Mouse (Mus musculus): Measurements from ENCODE around the gene Map4. TPM values are rescaled to one million over a fixed set of nuclear protein-coding genes. Genes with fewer than 3 reads are reported as not detected.
"Not testable (repeated sequence)": the region's sequence is repeated elsewhere in the genome, so short reads cannot be mapped to it uniquely, and the experiment has no call there.

Gene Map4
- polyA plus RNA-seq, 1 experiment, result 129 TPM

GRCm38 (mm10) chr9:110116353-110116976 lies 185.2 kb downstream of the Map4 start:
- no peak for DNase-seq (ENCODE audit: low read depth, low spot score)
- WGBS, result 15% methylated on average over 10 of the region's 10 CpGs

DNA sequence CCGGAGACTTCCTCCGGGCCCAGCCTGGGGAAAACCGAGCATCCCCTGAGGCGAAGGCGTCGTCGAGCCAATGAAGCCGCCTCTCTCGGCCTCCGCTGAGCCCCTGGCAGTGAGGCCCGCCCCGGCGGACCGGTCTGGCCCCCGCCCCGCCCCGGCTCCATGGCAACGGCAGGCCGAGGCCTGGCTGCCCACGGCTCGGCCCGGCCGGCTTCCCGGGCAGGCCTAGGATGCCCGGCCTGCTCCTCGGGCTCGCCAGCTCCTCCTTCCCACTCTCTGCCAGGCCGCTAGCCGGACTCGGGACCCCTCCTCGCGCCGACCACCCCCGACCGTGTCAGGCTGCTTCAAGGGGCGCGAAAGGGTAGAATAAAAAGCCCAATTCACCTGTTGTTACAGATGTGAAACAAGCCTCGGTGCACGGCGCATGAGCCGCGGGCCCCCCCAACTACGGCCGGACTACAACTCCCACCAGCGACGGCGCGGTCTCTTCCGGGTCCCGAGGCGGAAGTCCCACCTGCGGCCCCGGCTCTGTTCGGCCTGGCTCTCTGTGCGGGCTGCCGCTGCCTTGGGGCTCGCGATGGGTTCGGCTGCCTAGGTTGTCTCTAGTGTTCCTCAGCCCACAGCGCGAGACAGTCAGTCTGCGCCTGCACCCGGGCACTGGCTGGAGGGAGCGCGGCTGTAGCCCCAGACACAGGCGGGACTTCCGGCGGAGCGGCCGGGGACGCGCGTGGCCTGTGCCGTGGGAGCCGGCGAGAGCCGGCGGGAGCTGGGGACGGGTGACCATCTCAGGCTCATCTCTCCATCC lies 185.9 kb downstream of the Map4 start, which contains the start of gene Smarcc1:
Smarcc1 (plus strand) TSS at position 732 of the 802 bp plus-strand sequence.
- peak; percentile 68 for DNase-seq (ENCODE audit: low read depth, low spot score)
- under 1% methylated on average over 79 of the region's 79 CpGs for WGBS

DNA sequence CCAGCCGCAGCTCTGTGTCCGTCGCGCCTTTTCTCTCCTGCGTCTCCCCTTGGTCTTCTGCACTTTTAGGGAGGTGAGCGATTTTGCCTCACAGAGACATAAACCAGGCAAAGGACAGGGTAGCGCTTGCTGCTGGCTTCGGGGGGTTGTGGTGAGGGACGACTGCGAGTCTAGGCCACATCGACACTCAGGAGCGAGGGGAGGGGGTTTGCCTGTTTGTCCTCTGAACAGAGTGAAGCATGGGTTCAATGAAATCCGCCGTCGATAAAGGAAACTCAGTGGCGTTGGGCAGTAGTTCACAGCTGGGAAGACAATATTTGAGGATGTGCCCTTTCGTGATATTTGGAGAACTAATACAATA lies 186.5 kb downstream of the Map4 start, which contains the start of gene Dhx30:
Dhx30 (minus strand) TSS at position 52 of the 361 bp plus-strand sequence.
- no peak for DNase-seq (ENCODE audit: low read depth, low spot score)
- under 1% methylated on average over 17 of the region's 17 CpGs for WGBS

DNA sequence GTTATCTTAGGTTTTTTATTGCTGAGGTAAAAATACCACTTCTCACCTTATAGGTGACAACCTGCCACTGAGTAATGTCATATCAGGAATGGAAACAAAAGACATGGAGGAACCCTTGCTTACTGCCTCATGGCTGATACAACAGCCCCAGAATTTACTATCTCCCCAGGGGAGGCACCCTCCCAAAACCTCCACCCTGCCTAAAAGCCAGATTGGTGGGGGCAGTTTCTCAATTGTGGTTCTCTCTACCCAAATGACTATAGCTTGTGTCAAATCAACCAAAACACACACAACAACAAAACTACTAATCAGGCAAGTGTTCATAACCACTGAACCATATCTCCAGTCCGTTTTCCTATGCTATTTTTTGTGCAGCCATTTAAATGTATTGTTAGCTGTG lies 187.0 kb downstream of the Map4 start:
- 66% methylated on average over 1 of the region's 1 CpGs for WGBS

DNA sequence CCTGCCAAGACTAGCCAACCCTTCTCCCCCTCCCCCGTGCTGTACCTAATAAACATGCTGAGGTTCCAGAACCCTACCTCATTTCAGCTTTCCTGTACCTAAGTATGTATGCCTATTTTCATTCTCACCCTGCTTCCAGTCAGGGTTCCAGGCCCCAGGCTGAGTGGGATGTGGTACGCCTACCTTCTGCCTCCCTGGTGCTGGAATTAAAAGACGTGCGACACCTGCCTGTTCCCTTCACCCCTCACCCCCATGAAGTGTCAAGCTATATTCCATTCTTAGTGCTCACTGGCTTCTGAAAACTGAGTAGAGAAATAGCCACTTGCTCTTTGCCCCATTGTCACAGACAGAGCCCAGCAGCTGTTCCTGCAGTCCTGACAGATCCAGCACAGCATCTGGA lies 190.2 kb downstream of the Map4 start:
- DNase-seq (ENCODE audit: low read depth, low spot score), result no peak
- WGBS, result 84% methylated on average over 4 of the region's 4 CpGs

More for the DNA sequence above, 187.0 kb downstream of the Map4 start:
- no peak for DNase-seq (ENCODE audit: low read depth, low spot score)

GRCm38 (mm10) chr9:110123322-110123721 lies 192.1 kb downstream of the Map4 start:
- DNase-seq (ENCODE audit: low read depth, low spot score), result no peak
- 76% methylated on average over 2 of the region's 2 CpGs for WGBS

GRCm38 (mm10) chr9:110124008-110124540 lies 192.8 kb downstream of the Map4 start:
- WGBS, result 38% methylated on average over 2 of the region's 2 CpGs
- not testable (repeated sequence) for DNase-seq (ENCODE audit: low read depth, low spot score)

DNA sequence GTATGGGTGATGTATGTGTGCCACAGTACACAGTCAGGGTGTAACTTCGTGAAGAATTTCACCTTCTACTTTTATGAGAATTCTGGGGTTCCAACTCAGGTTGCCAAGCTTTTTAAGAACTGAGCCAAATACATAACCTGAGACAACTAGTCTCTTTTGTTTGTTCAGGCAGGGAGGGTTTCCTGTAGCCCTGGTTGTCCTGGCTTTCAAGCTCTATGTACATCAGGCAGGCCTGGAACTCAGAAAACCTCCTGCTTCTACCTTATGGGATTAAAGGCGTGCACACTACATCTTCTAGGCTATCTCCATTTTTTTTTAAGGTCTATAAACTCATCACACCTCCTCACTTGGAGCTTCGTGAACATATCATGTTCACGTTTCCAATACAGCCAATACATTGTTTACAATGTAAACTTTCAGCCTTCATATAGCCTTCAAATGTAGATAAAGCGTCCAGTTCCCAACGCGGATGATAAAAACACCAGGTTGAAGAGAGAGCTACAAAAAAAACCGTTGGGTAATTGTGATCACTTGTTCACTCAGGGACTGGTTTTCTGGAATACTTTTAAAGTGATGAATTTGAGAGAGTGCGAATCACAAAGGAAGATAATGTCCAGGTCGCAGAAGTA lies 199.8 kb downstream of the Map4 start:
- no peak for DNase-seq (ENCODE audit: low read depth, low spot score)
- WGBS, result 4% methylated on average over 10 of the region's 10 CpGs

- DNase-seq (ENCODE audit: low read depth, low spot score), result peak; percentile 85
- WGBS, result under 1% methylated on average over 57 of the region's 64 CpGs
Measured at GRCm38 (mm10) chr9:110131525-110132197, 200.4 kb downstream of the Map4 start.

GRCm38 (mm10) chr9:110132201-110132605 lies 200.9 kb downstream of the Map4 start:
- no peak for DNase-seq (ENCODE audit: low read depth, low spot score)
- WGBS, result under 1% methylated on average over 37 of the region's 38 CpGs

- DNase-seq (ENCODE audit: low read depth, low spot score), result no peak
- 39% methylated on average over 6 of the region's 6 CpGs for WGBS
Measured at GRCm38 (mm10) chr9:110132921-110133320, 201.7 kb downstream of the Map4 start.

Other genes with a start within 250 kb of the Map4 start
- gene Fbxw18, start 228.8 kb upstream of the Map4 start, polyA plus RNA-seq (2012; rRNA removed), result not detected in 2 replicates
- not detected in 2 replicates for gene Fbxw26, start 185.4 kb upstream of the Map4 start, polyA plus RNA-seq (2012; rRNA removed)
- not detected in 2 replicates for gene Fbxw27, start 140.8 kb upstream of the Map4 start, polyA plus RNA-seq (2012; rRNA removed)
- 1.0 TPM in 1 of 2 replicates, not detected in the other for gene Spink8, start 119.2 kb upstream of the Map4 start, polyA plus RNA-seq (2012; rRNA removed)
- 31.9 and 40.8 TPM in 2 replicates for gene Nme6, start 98.7 kb upstream of the Map4 start, polyA plus RNA-seq (2012; rRNA removed)
- 0.11 and 0.33 TPM in 2 replicates for gene Camp, start 81.8 kb upstream of the Map4 start, polyA plus RNA-seq (2012; rRNA removed)
- gene Cdc25a, start 55.9 kb upstream of the Map4 start, polyA plus RNA-seq (2012; rRNA removed), result 13.8 and 18.0 TPM in 2 replicates
- 10.8 and 12.4 TPM in 2 replicates for gene Smarcc1, start 186.2 kb downstream of the Map4 start, polyA plus RNA-seq (2012; rRNA removed)
- 49.4 and 56.5 TPM in 2 replicates for gene Dhx30, start 186.4 kb downstream of the Map4 start, polyA plus RNA-seq (2012; rRNA removed)